Mouse (Mus musculus) layer of hippocampus, adult 8-10 months (tissue): ENCODE results near the gene Gm11569. TPM values are rescaled to one million over a fixed set of nuclear protein-coding genes. Genes with fewer than 3 reads are reported as not detected.
"Not testable (repeated sequence)": the region's sequence is repeated elsewhere in the genome, so short reads cannot be mapped to it uniquely, and the experiment has no call there.

ENCODE experiments used
- DNase-seq, 2 experiments: peaks; one replicate each; pipeline ENCODE4 v3.0.0; 2022; ENCODE audit warnings: low spot score in 2 of 2
- total RNA-seq, 4 experiments: library from RNA; stranded (reverse); gene quantifications; 2 replicates each; pipeline ENCODE4 v1.2.4; 2022

Gene Gm11569
- total RNA-seq: not detected

DNA sequence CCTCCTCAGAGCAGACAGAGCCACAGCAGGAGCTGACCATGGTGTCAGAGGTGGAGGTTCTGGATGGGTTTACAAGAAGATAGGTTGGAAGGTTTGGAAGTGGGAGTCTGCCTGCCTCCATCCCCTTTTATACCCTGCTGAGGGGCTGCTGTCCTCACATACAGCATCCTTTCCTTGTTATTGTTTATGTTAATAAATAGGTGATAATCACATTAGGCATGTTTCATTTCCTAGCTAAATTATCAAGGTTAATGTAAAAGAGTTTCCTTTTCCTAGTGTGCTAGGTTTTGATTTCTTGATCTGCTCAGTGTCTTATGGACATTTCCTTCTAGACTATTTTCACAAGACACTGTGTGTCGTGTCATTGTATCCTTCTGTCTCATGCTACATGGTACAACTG lies at the start of gene Gm11569:
TSS of gene Gm11569 (minus strand) at position 101 of the 400 bp plus-strand sequence.
- DNase-seq: not testable (repeated sequence)

DNA sequence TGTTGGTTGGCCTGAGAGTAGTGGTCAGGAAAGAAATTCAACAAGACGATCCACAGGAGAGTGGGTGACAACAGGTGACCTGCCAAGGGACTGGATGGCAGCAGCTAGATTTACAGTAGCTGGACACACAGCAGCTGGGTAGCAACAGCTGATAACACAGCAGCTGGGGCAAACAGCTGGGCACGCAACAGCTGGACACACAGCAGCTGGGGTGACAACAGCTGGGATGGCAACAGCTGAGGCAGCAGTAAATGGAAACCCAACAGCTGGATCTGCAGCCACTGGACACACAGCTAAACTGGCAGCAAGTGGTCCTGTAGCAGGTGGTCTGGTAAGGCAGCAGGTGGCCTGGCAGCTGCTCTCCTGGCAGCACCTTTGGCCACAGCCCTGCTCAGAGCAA lies 48.0 kb upstream of the Gm11569 start:
- no peak for DNase-seq

DNA sequence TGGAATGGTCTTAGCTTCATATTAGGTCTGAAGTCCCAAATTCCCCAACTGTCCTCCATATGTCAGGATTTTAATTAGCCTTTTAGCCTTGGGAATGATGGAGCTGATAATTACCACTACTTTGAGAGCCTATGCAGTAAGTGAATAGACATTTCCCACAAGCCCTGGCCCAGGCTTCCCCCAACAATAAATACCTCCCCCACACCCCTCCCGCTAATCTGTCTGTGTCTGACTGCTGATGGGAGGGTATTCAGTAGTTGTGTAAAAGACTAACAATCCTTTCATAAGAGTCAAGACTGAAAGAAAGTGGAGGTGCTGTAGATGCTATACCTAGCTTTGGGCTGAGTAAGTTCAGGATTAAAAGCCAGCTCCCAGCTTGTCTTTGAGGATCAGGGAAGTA lies 43.5 kb upstream of the Gm11569 start:
- no peak for DNase-seq

DNA sequence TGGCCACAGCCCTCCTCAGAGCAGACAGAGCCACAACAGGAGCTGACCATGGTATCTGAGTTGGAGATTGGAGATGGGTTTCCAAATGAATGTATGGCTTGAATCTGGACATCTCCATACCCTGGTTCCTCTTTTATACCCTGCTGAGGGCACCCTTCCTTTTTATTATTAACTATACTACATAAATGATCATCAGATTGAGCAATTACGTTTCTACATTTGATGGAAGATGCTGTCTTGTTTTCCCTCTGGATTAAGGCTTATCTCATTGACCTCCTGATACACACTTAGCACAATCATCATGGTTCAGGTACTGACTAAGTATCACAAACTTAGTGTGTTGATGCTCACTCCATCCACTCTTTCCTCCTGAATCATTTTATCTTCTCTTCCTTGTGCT lies 39.2 kb upstream of the Gm11569 start, which contains the start of gene 2300003K06Rik:
TSS of gene 2300003K06Rik (minus strand) at position 101 of the 400 bp plus-strand sequence.
- no peak for DNase-seq

- not testable (repeated sequence) for DNase-seq
Measured at GRCm38 (mm10) chr11:99815566-99815965, 16.8 kb upstream of the Gm11569 start, which contains the start of gene Gm11564. Gene Gm11564, minus strand, starts transcription at chr11:99815666.

DNA sequence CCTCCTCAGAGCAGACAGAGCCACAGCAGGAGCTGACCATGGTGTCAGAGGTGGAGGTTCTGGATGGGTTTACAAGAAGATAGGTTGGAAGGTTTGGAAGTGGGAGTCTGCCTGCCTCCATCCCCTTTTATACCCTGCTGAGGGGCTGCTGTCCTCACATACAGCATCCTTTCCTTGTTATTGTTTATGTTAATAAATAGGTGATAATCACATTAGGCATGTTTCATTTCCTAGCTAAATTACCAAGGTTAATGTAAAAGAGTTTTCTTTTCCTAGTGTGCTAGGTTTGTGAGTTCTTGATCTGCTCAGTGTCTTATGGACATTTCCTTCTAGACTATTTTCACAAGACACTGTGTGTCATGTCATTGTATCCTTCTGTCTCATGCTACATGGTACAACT lies 11.1 kb upstream of the Gm11569 start, which contains the start of gene Krtap4-13:
TSS of gene Krtap4-13 (minus strand) at position 101 of the 400 bp plus-strand sequence.
- DNase-seq: not testable (repeated sequence)

GRCm38 (mm10) chr11:99804346-99804745 lies 5.6 kb upstream of the Gm11569 start, which contains the start of gene Gm11554:
Gene Gm11554, minus strand, starts transcription at chr11:99804446.
- DNase-seq: not testable (repeated sequence)

DNA sequence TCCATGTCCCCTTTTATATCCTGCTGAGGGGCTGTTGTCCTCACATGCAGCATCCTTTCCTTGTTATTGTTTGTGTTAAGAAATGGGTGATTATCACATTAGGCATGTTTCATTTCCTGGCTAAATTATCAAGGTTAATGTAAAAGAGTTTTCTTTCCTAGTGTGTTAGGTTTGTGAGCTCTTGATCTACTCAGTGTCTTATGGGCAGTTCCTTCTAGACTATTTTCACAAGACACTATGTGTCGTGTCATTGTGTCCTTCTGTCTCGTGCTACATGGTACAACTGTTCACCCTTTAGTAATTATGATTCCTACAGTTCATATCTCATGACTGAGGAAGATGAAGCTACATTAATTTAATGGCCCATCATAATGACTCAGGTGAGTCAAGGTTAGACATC lies 5.4 kb downstream of the Gm11569 start, which contains the start of gene Gm11596:
TSS of gene Gm11596 (minus strand) at position 101 of the 400 bp plus-strand sequence.
- DNase-seq: no peak

- not testable (repeated sequence) for DNase-seq
Measured at GRCm38 (mm10) chr11:99784900-99785299, 13.8 kb downstream of the Gm11569 start, which contains the start of gene Krtap4-9. Gene Krtap4-9, plus strand, starts transcription at chr11:99785200.

DNA sequence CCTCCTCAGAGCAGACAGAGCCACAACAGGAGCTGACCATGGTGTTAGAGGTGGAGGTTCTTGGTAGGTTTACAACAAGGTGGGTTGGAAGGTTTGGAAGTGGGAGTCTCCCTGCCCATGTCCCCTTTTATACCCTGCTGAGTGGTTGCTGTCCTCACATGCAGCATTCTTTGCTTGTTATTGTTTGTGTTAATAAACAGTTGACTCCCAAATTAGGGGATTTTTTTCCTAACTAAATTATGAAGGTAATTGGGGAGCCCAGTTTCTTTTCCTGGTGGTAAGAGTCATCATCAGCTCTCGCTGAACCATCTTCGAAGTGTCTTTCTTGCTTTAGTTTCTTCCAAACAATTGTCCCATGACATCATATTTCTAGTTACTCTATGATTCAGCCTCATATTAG lies 18.1 kb downstream of the Gm11569 start, which contains the start of gene Krtap4-8:
TSS of gene Krtap4-8 (minus strand) at position 101 of the 400 bp plus-strand sequence.
- DNase-seq: no peak

GRCm38 (mm10) chr11:99778401-99778800 lies 20.3 kb downstream of the Gm11569 start:
- no peak for DNase-seq

DNA sequence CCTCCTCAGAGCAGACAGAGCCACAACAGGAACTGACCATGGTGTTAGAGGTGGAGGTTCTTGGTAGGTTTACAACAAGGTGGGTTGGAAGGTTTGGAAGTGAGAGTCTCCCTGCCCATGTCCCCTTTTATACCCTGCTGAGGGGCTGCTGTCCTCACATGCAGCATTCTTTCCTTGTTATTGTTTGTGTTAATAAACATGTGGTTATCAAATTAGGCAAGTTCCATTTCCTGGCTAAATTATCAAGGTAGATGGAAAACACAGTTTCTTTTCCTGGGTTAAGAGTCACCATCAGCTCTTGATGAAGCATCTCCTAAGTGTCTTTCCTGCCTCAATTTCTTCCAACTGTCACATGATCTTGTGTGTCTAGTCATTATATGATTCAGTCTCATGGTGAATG lies 25.9 kb downstream of the Gm11569 start, which contains the start of gene Gm11595:
TSS of gene Gm11595 (minus strand) at position 101 of the 400 bp plus-strand sequence.
- not testable (repeated sequence) for DNase-seq

DNA sequence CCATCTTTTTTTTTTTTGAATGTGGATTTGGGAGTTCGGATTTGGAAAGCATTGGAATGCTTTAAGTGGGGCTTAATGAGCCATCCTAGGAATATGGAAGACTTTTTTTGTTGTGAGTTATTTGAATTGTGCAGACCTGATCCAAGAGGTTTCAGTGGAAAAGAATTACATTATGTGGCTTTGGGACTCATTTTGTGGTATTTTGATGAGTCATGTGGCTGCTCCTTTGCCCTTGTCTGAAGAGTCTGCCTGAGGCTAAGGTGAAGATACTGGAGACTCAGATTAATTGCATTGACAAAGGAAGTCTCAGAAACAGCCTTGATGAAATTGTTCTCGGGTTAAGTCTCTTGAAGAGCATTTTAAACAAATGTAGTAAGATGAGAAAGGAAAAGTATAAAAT lies 30.3 kb downstream of the Gm11569 start:
- no peak for DNase-seq

- DNase-seq: no peak
Measured at GRCm38 (mm10) chr11:99758877-99759276, 39.9 kb downstream of the Gm11569 start.

Other genes with a start within 250 kb of the Gm11569 start
- gene Krtap3-3, start 248.1 kb downstream of the Gm11569 start, total RNA-seq: not detected
- gene Krtap3-2, start 242.1 kb downstream of the Gm11569 start, total RNA-seq: not detected
- gene Gm11939, start 239.5 kb downstream of the Gm11569 start, total RNA-seq: not detected
- not detected for gene Krtap3-1, start 232.3 kb downstream of the Gm11569 start, total RNA-seq
- gene Krtap1-5, start 217.9 kb downstream of the Gm11569 start, total RNA-seq: not detected
- not detected for gene Krtap1-4, start 215.3 kb downstream of the Gm11569 start, total RNA-seq
- not detected for gene Krtap1-3, start 207.6 kb downstream of the Gm11569 start, total RNA-seq
- not detected for gene Krtap9-3, start 200.8 kb downstream of the Gm11569 start, total RNA-seq
- gene Gm11938, start 195.6 kb downstream of the Gm11569 start, total RNA-seq: not detected
- gene Gm11937, start 188.7 kb downstream of the Gm11569 start, total RNA-seq: not detected
- gene Krtap2-4, start 184.1 kb downstream of the Gm11569 start, total RNA-seq: not detected
- not detected for gene Gm11562, start 178.5 kb downstream of the Gm11569 start, total RNA-seq
- not detected for gene Krtap4-1, start 170.7 kb downstream of the Gm11569 start, total RNA-seq
- gene Krtap4-2, start 163.8 kb downstream of the Gm11569 start, total RNA-seq: not detected
- gene Krtap4-7, start 154.8 kb downstream of the Gm11569 start, total RNA-seq: not detected
- gene Gm11555, start 148.7 kb downstream of the Gm11569 start, total RNA-seq: not detected
- gene Gm11563, start 140.0 kb downstream of the Gm11569 start, total RNA-seq: not detected
- gene Krtap4-6, start 133.0 kb downstream of the Gm11569 start, total RNA-seq: not detected
- not detected for gene Gm14190, start 108.2 kb downstream of the Gm11569 start, total RNA-seq
- not detected for gene Gm14180, start 64.6 kb downstream of the Gm11569 start, total RNA-seq
- gene Gm11595, start 26.0 kb downstream of the Gm11569 start, total RNA-seq: not detected
- gene Krtap4-8, start 18.2 kb downstream of the Gm11569 start, total RNA-seq: not detected
- not detected for gene Krtap4-9, start 13.7 kb downstream of the Gm11569 start, total RNA-seq
- gene Gm11596, start 5.5 kb downstream of the Gm11569 start, total RNA-seq: not detected
- gene Gm11554, start 5.5 kb upstream of the Gm11569 start, total RNA-seq: not detected
- gene Krtap4-13, start 11.0 kb upstream of the Gm11569 start, total RNA-seq: not detected
- gene Gm11564, start 16.7 kb upstream of the Gm11569 start, total RNA-seq: not detected
- gene 2300003K06Rik, start 39.1 kb upstream of the Gm11569 start, total RNA-seq: not detected
- gene Krtap4-16, start 52.7 kb upstream of the Gm11569 start, total RNA-seq: not detected
- not detected for gene Gm11568, start 59.0 kb upstream of the Gm11569 start, total RNA-seq
- not detected for gene Gm11559, start 65.5 kb upstream of the Gm11569 start, total RNA-seq
- not detected for gene Krtap9-1, start 74.5 kb upstream of the Gm11569 start, total RNA-seq
- not detected for gene Gm11567, start 80.3 kb upstream of the Gm11569 start, total RNA-seq
- gene Krtap31-1, start 109.0 kb upstream of the Gm11569 start, total RNA-seq: not detected
- not detected for gene Gm11565, start 115.8 kb upstream of the Gm11569 start, total RNA-seq
- gene Krtap31-2, start 137.4 kb upstream of the Gm11569 start, total RNA-seq: not detected
- not detected for gene Krtap9-5, start 149.5 kb upstream of the Gm11569 start, total RNA-seq
- not detected for gene Krtap29-1, start 180.1 kb upstream of the Gm11569 start, total RNA-seq
- gene Krtap16-1, start 187.7 kb upstream of the Gm11569 start, total RNA-seq: not detected
- gene Krtap17-1, start 195.1 kb upstream of the Gm11569 start, total RNA-seq: not detected
- gene Krt33a, start 217.3 kb upstream of the Gm11569 start, total RNA-seq: not detected
- gene Krt33b, start 230.9 kb upstream of the Gm11569 start, total RNA-seq: not detected
- gene Krt34, start 242.6 kb upstream of the Gm11569 start, total RNA-seq: not detected